Mouse (Mus musculus): ENCODE measurements around the gene Zbtb12. TPM values are rescaled to one million over a fixed set of nuclear protein-coding genes. Genes with fewer than 3 reads are reported as not detected.

Gene Zbtb12
- polyA plus RNA-seq, 1 experiment from 2014 or later, result 3.2 TPM

GRCm38 (mm10) chr17:34849722-34850516 lies 29.4 kb upstream of the Zbtb12 start, which contains the start of the genes Skiv2l and Nelfe:
Gene Skiv2l, minus strand, starts transcription at chr17:34850210.
Gene Nelfe, plus strand, starts transcription at chr17:34850391.
- Histone ChIP-seq H3K27ac (replicated peaks) (0 out of 2 replicates have a peak within 1 kb of the TSS, but pooled peaks have one; percentile 51), H3K4me3 (replicated peaks) (peak within 1 kb of the TSS; percentile 98), H3K9ac (peak within 1 kb of the TSS; percentile 98), H3K4me2 (replicated peaks) (peak within 1 kb of the TSS; percentile 94), H3K9me3 (replicated peaks) (no peaks in the 10 kb centered on the region), H3K36me3 (peaks cover 57% of the 10 kb centered on the region), H3K27me3 (no peaks in the 10 kb centered on the region), H3K4me1 (peaks cover 24% of the 10 kb centered on the region)
- WGBS, result under 1% methylated on average over 59 of the region's 65 CpGs
- peak; percentile 97 for ATAC-seq (ENCODE audit: insufficient number of reproducible peaks, low FRiP score, low TSS enrichment, low read depth)

GRCm38 (mm10) chr17:34850517-34851125 lies 28.7 kb upstream of the Zbtb12 start:
- ATAC-seq (ENCODE audit: insufficient number of reproducible peaks, low FRiP score, low TSS enrichment, low read depth), result no peak
- peak overlapping the region; percentile 98 for H3K9ac ChIP-seq
- peak overlapping the region; percentile 94 for H3K4me2 ChIP-seq (replicated peaks)
- peaks cover 55% of the 10 kb centered on the region for H3K36me3 ChIP-seq
- WGBS, result under 1% methylated on average over 25 of the region's 25 CpGs
- peak overlapping the region; percentile 98 for H3K4me3 ChIP-seq (replicated peaks)
- 0 out of 2 replicates have a peak overlapping the region, but pooled peaks have one; percentile 51 for H3K27ac ChIP-seq (replicated peaks)
- H3K27me3 ChIP-seq, result no peaks in the 10 kb centered on the region
- no peaks in the 10 kb centered on the region for H3K9me3 ChIP-seq (replicated peaks)
- H3K4me1 ChIP-seq, result peaks cover 24% of the 10 kb centered on the region

DNA sequence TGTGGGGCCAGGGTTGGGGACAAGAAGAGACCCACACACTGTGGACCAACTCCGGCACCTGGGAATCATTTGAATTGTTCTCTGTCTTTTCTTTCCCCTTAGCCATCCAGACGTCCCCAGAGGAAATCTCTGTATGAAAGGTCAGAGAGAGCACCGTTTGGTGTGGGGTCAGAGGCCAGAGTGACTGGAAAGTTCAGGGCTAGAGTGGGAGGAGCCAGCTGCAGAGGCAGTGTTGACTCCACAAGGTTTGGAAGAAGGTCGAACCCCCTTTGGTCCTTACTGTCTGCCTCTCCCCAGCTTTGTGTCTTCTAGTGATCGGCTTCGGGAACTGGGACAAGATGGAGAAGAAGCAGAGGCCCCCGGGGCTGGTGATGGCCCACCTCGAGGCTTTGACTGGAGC lies 25.8 kb upstream of the Zbtb12 start:
- WGBS, result 57% methylated on average over 8 of the region's 8 CpGs

GRCm38 (mm10) chr17:34854761-34855160 lies 24.5 kb upstream of the Zbtb12 start:
- Histone ChIP-seq H3K9ac (no peak overlapping the region), H3K27me3 (no peaks in the 10 kb centered on the region), H3K27ac (replicated peaks) (no peak overlapping the region), H3K4me2 (replicated peaks) (no peak overlapping the region), H3K4me3 (replicated peaks) (no peak overlapping the region), H3K4me1 (peaks cover 16% of the 10 kb centered on the region), H3K36me3 (peaks cover 45% of the 10 kb centered on the region), H3K9me3 (replicated peaks) (no peaks in the 10 kb centered on the region)
- no peak for ATAC-seq (ENCODE audit: insufficient number of reproducible peaks, low FRiP score, low TSS enrichment, low read depth)
- 77% methylated on average over 3 of the region's 3 CpGs for WGBS

More for the DNA sequence above, 25.8 kb upstream of the Zbtb12 start:
- no peaks in the 10 kb centered on the region for H3K27me3 ChIP-seq
- H3K4me1 ChIP-seq, result peaks cover 24% of the 10 kb centered on the region
- no peak overlapping the region for H3K4me3 ChIP-seq (replicated peaks)
- no peak overlapping the region for H3K27ac ChIP-seq (replicated peaks)
- H3K36me3 ChIP-seq, result peaks cover 45% of the 10 kb centered on the region
- no peak overlapping the region for H3K4me2 ChIP-seq (replicated peaks)
- no peak for ATAC-seq (ENCODE audit: insufficient number of reproducible peaks, low FRiP score, low TSS enrichment, low read depth)
- no peak overlapping the region for H3K9ac ChIP-seq
- H3K9me3 ChIP-seq (replicated peaks), result no peaks in the 10 kb centered on the region

GRCm38 (mm10) chr17:34855825-34856224 lies 23.5 kb upstream of the Zbtb12 start:
- H3K4me2 ChIP-seq (replicated peaks), result no peak overlapping the region
- peaks cover 13% of the 10 kb centered on the region for H3K4me1 ChIP-seq
- 33% methylated on average over 3 of the region's 3 CpGs for WGBS
- H3K9me3 ChIP-seq (replicated peaks), result no peaks in the 10 kb centered on the region
- no peaks in the 10 kb centered on the region for H3K27me3 ChIP-seq
- H3K27ac ChIP-seq (replicated peaks), result no peak overlapping the region
- H3K36me3 ChIP-seq, result peaks cover 45% of the 10 kb centered on the region
- H3K9ac ChIP-seq, result no peak overlapping the region
- ATAC-seq (ENCODE audit: insufficient number of reproducible peaks, low FRiP score, low TSS enrichment, low read depth), result no peak
- no peak overlapping the region for H3K4me3 ChIP-seq (replicated peaks)

DNA sequence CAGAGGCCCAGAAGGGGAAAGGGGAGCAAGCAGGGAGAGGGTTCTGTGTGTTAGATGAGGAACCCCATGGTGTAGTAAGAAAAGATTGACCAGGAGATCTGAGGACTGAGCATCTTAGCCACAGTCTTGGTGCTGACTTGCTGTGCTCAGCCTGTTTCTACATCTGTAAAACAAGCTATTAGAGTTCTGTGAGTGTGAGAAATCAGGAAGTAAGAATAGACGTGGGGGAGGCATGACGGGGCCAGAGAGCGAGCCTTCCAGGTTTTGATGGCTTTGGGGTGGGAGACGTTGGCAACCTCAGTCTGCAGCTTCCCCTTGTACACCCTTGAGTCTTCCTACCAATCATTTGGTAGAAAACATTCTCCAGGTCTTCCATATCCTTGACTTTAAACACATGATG lies 20.6 kb upstream of the Zbtb12 start:
- no peak overlapping the region for H3K4me2 ChIP-seq (replicated peaks)
- no peak overlapping the region for H3K4me3 ChIP-seq (replicated peaks)
- no peak for ATAC-seq (ENCODE audit: insufficient number of reproducible peaks, low FRiP score, low TSS enrichment, low read depth)
- no peaks in the 10 kb centered on the region for H3K9me3 ChIP-seq (replicated peaks)
- H3K27ac ChIP-seq (replicated peaks), result no peak overlapping the region
- H3K27me3 ChIP-seq, result no peaks in the 10 kb centered on the region
- H3K36me3 ChIP-seq, result peaks cover 32% of the 10 kb centered on the region
- no peaks in the 10 kb centered on the region for H3K4me1 ChIP-seq
- WGBS, result 78% methylated on average over 4 of the region's 4 CpGs
- H3K9ac ChIP-seq, result no peak overlapping the region

DNA sequence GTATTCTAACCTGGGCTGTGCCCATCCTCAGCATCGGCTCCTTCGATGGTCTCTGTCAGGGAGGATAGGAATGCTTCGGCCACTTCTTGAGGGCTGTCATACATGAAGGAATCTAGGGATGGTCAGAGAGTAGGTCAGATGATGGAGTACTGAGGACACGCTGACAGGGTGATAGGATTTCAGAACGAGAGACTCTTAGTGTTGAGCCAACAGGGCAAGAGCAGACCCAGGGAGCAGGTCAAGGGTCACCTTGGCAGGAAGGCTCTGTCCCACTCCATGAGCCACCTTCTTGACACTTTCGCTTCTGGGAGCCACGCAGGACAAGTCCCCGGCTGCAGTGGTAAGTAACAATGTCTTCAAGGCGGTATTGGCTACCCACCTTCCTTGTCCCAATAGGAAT lies 18.8 kb upstream of the Zbtb12 start:
- H3K27me3 ChIP-seq, result no peaks in the 10 kb centered on the region
- no peak overlapping the region for H3K27ac ChIP-seq (replicated peaks)
- H3K36me3 ChIP-seq, result peaks cover 15% of the 10 kb centered on the region
- no peak overlapping the region for H3K4me3 ChIP-seq (replicated peaks)
- no peaks in the 10 kb centered on the region for H3K9me3 ChIP-seq (replicated peaks)
- no peaks in the 10 kb centered on the region for H3K4me1 ChIP-seq
- H3K9ac ChIP-seq, result no peak overlapping the region
- H3K4me2 ChIP-seq (replicated peaks), result no peak overlapping the region
- ATAC-seq (ENCODE audit: insufficient number of reproducible peaks, low FRiP score, low TSS enrichment, low read depth), result no peak
- WGBS, result 83% methylated on average over 9 of the region's 9 CpGs

GRCm38 (mm10) chr17:34861704-34862415 lies 17.4 kb upstream of the Zbtb12 start:
- Histone ChIP-seq H3K9ac (no peak overlapping the region), H3K4me2 (replicated peaks) (no peak overlapping the region), H3K27me3 (no peaks in the 10 kb centered on the region), H3K36me3 (peaks cover 4% of the 10 kb centered on the region; the same call in 1 of the 2 replicates), H3K4me1 (no peaks in the 10 kb centered on the region), H3K4me3 (replicated peaks) (no peak overlapping the region), H3K9me3 (replicated peaks) (no peaks in the 10 kb centered on the region), H3K27ac (replicated peaks) (no peak overlapping the region)
- no peak for ATAC-seq (ENCODE audit: insufficient number of reproducible peaks, low FRiP score, low TSS enrichment, low read depth)
- 67% methylated on average over 13 of the region's 13 CpGs for WGBS

DNA sequence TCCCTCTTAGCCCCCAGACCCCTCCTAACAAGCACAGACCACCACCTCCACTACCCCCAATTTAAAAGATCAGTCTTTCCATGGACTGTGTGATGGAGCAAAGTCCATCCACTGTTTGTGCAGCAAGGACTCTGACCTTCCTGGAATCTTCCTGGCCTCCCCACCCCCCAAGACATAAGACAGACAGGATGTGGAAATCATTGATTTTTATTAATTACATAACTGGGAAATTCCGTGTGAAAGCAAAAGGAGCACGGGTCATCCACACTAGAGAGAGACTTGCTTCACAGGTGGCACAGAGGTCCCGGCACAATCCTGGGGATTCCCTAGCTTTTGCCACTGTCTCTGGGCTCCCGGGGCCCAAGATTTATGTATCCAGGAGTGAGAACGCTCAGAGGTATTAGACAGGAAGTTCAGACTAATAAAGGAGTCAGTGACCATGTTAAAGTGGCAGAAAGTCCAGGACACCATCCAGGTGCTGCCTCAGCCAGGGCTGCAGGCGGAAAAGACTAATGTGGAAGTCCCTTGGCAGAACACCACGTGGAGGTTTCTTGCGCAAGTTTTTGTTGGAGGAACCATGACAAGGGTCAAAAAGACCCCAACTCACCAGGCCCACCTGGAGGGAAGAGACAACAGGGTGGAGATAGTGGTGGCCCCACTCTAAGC lies 16.7 kb upstream of the Zbtb12 start, which contains the start of gene Cfb:
Cfb (minus strand) TSS at position 103 of the 666 bp plus-strand sequence.
- 66% methylated on average over 8 of the region's 8 CpGs for WGBS
- H3K9ac ChIP-seq, result no peak within 1 kb of the TSS
- H3K27ac ChIP-seq (replicated peaks), result no peak within 1 kb of the TSS
- no peaks in the 10 kb centered on the region; the same call in 1 of the 2 replicates for H3K36me3 ChIP-seq
- H3K27me3 ChIP-seq, result no peaks in the 10 kb centered on the region
- ATAC-seq (ENCODE audit: insufficient number of reproducible peaks, low FRiP score, low TSS enrichment, low read depth), result no peak
- no peak within 1 kb of the TSS for H3K4me2 ChIP-seq (replicated peaks)
- H3K4me3 ChIP-seq (replicated peaks), result no peak within 1 kb of the TSS
- H3K4me1 ChIP-seq, result no peaks in the 10 kb centered on the region
- H3K9me3 ChIP-seq (replicated peaks), result no peaks in the 10 kb centered on the region

DNA sequence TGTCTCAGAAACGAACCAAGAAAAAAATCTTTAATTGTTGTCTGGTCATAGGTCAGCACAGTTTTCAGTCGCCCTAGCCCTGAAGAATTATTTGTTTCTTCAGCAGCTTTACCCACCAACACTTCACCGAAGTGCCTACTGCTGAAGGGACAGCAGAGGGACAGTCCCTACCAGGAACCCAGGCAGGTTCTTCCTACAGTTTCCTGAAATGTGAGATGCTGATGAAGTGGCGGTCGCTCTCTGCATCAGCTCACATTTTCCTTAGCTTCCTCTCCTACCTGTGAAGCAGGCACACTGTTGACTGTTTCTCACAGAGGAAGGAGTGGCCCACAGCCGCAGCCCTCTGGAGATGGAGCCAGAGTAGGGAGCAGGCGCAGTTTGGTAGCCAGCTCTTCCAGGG lies 13.3 kb upstream of the Zbtb12 start:
- no peaks in the 10 kb centered on the region for H3K9me3 ChIP-seq (replicated peaks)
- H3K9ac ChIP-seq, result no peak overlapping the region
- WGBS, result 52% methylated on average over 7 of the region's 7 CpGs
- H3K4me1 ChIP-seq, result no peaks in the 10 kb centered on the region
- no peak overlapping the region for H3K4me2 ChIP-seq (replicated peaks)
- no peaks in the 10 kb centered on the region for H3K36me3 ChIP-seq
- no peak overlapping the region for H3K4me3 ChIP-seq (replicated peaks)
- H3K27me3 ChIP-seq, result no peaks in the 10 kb centered on the region
- no peak overlapping the region for H3K27ac ChIP-seq (replicated peaks)
- no peak for ATAC-seq (ENCODE audit: insufficient number of reproducible peaks, low FRiP score, low TSS enrichment, low read depth)

DNA sequence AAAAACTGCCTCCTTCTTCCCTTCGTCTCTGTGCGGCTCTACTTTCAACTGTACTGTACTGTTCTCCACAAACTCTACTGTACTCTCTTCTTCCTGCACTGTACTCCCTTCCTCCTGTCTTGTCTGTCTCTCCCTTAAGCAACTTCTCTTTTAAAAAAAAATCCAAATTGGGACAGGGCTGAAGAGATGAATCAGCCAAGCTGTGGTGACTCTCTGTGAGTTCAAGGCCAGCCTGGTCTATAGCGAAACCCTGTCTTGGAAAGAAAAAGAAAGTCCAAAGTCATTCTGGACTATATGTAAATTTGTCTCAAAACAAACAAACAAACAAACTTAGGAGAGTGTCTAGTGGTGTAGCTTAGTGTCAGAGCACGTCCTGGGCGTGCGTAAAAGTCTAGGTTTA lies 5.0 kb upstream of the Zbtb12 start:
- WGBS, result 86% methylated on average over 6 of the region's 6 CpGs
- Histone ChIP-seq H3K4me2 (replicated peaks) (no peak overlapping the region), H3K9me3 (replicated peaks) (no peaks in the 10 kb centered on the region), H3K27me3 (no peaks in the 10 kb centered on the region), H3K4me3 (replicated peaks) (no peak overlapping the region), H3K27ac (replicated peaks) (no peak overlapping the region), H3K4me1 (no peaks in the 10 kb centered on the region), H3K36me3 (no peaks in the 10 kb centered on the region), H3K9ac (no peak overlapping the region)
- ATAC-seq (ENCODE audit: insufficient number of reproducible peaks, low FRiP score, low TSS enrichment, low read depth), result no peak

Data from embryonic facial prominence, embryonic 15.5 days (tissue).